Mouse (Mus musculus) MEL (cell line): ENCODE measurements around the gene Actr8. TPM values are rescaled to one million over a fixed set of nuclear protein-coding genes. Genes with fewer than 3 reads are reported as not detected.

Source experiments
- DNase-seq: peaks from one replicate; pipeline ENCODE4 v3.0.0; 2011; ENCODE audit warnings: low read depth, low spot score
- H3K27ac ChIP-seq: 2 replicates; pipeline ENCODE4 v1.5.1; 2012; ENCODE audit warnings: low read depth, mild to moderate bottlenecking, control low read depth, low read length, moderate library complexity; ENCODE audit not compliant: control insufficient read depth
- H3K27me3 ChIP-seq, 2 experiments: fragments of 150-350 bp in 1 of 2; sonication (generic) in 1 of 2; 2 replicates each; pipeline ENCODE4 v1.6.1; 2012; ENCODE audit warnings: low read length in 2 of 2, mild to moderate bottlenecking in 2 of 2, improper control_type of control experiment in 1 of 2, moderate library complexity in 1 of 2; ENCODE audit not compliant: insufficient read depth in 2 of 2, control insufficient read depth in 1 of 2
- H3K36me3 ChIP-seq, 2 experiments: 2 replicates each; pipeline ENCODE4 v1.6.1; 2012 to 2014; ENCODE audit warnings: low read length in 2 of 2, improper control_type of control experiment in 1 of 2, inconsistent platforms in 1 of 2, mild to moderate bottlenecking in 1 of 2; ENCODE audit not compliant: insufficient read depth in 2 of 2, control insufficient read depth in 1 of 2
- H3K4me1 ChIP-seq, 2 experiments: fragments of 150-350 bp in 1 of 2; sonication (generic) in 1 of 2; 2 replicates each; pipeline ENCODE4 v1.6.1; 2012; ENCODE audit warnings: low read length in 2 of 2, improper control_type of control experiment in 1 of 2, mild to moderate bottlenecking in 1 of 2; ENCODE audit not compliant: insufficient read depth in 2 of 2, control insufficient read depth in 1 of 2
- H3K4me3 ChIP-seq, 2 experiments: fragments of 150-350 bp in 1 of 2; sonication (generic) in 1 of 2; 2 replicates each; pipeline ENCODE4 v1.5.1; 2012; ENCODE audit warnings: low read depth in 2 of 2, low read length in 2 of 2, mild to moderate bottlenecking in 2 of 2, moderate library complexity in 2 of 2, control low read depth in 1 of 2, improper control_type of control experiment in 1 of 2; ENCODE audit not compliant: control insufficient read depth in 1 of 2, insufficient read depth in 1 of 2
- H3K79me2 ChIP-seq: 2 replicates; pipeline ENCODE4 v1.6.1; 2012; ENCODE audit warnings: mild to moderate bottlenecking, low read length, moderate library complexity; ENCODE audit not compliant: control insufficient read depth, poor library complexity, insufficient read depth
- H3K9ac ChIP-seq: 2 replicates; pipeline ENCODE4 v1.6.1; 2012; ENCODE audit warnings: low read depth, mild to moderate bottlenecking, control low read depth, low read length, moderate library complexity; ENCODE audit not compliant: control insufficient read depth, poor library complexity, severe bottlenecking
- H3K9me3 ChIP-seq: fragments of 150-350 bp; sonication (generic); replicated peaks from 2 replicates; pipeline ENCODE4 v1.6.1; 2012; ENCODE audit warnings: mild to moderate bottlenecking, low read length, improper control_type of control experiment, moderate library complexity; ENCODE audit not compliant: insufficient read depth
- CHD1 ChIP-seq: IDR thresholded peaks from 2 replicates; pipeline ENCODE4 v1.6.1; 2012; ENCODE audit warnings: low read depth, mild to moderate bottlenecking, inconsistent platforms, low read length, improper control_type of control experiment
- ELF1 ChIP-seq: IDR thresholded peaks from 2 replicates; pipeline ENCODE4 v1.6.1; 2014; ENCODE audit warnings: low read depth, mild to moderate bottlenecking, inconsistent platforms, low read length, improper control_type of control experiment, moderate library complexity
- EP300 ChIP-seq, 2 experiments: IDR thresholded peaks; 2 replicates each; pipeline ENCODE4 v1.6.1; 2011; ENCODE audit warnings: improper control_type of control experiment in 2 of 2, low read length in 2 of 2, low read depth in 1 of 2, mild to moderate bottlenecking in 1 of 2
- ETS1 ChIP-seq: IDR thresholded peaks from 2 replicates; pipeline ENCODE4 v1.6.1; 2012; ENCODE audit warnings: low read depth, mild to moderate bottlenecking, inconsistent platforms, low read length, improper control_type of control experiment, moderate library complexity
- MAFK ChIP-seq: IDR thresholded peaks from 2 replicates; pipeline ENCODE4 v1.6.1; 2011; ENCODE audit warnings: low read depth, mild to moderate bottlenecking, low read length, improper control_type of control experiment, borderline replicate concordance
- MAZ ChIP-seq: IDR thresholded peaks from 2 replicates; pipeline ENCODE4 v1.6.1; 2012; ENCODE audit warnings: low read depth, mild to moderate bottlenecking, inconsistent platforms, low read length, improper control_type of control experiment
- MXI1 ChIP-seq: IDR thresholded peaks from 2 replicates; pipeline ENCODE4 v1.6.1; 2011; ENCODE audit warnings: mild to moderate bottlenecking, low read depth, low read length, improper control_type of control experiment
- MYC ChIP-seq: IDR thresholded peaks from 2 replicates; pipeline ENCODE4 v1.6.1; 2011; ENCODE audit warnings: low read depth, mild to moderate bottlenecking, low read length, improper control_type of control experiment, moderate library complexity
- POLR2A ChIP-seq, 2 experiments: IDR thresholded peaks; 2 replicates each; pipeline ENCODE4 v1.6.1; 2011 to 2012; ENCODE audit warnings: low read length in 2 of 2, mild to moderate bottlenecking in 2 of 2, control low read depth in 1 of 2, improper control_type of control experiment in 1 of 2, low read depth in 1 of 2, moderate library complexity in 1 of 2; ENCODE audit not compliant: control insufficient read depth in 1 of 2, insufficient read depth in 1 of 2, poor library complexity in 1 of 2
- RAD21 ChIP-seq: IDR thresholded peaks from 2 replicates; pipeline ENCODE4 v1.6.1; 2011; ENCODE audit warnings: mild to moderate bottlenecking, low read depth, low read length, improper control_type of control experiment
- RCOR1 ChIP-seq: IDR thresholded peaks from 2 replicates; pipeline ENCODE4 v1.6.1; 2012; ENCODE audit warnings: low read depth, mild to moderate bottlenecking, inconsistent platforms, low read length, improper control_type of control experiment
- SIN3A ChIP-seq: IDR thresholded peaks from 2 replicates; pipeline ENCODE4 v1.6.1; 2012; ENCODE audit warnings: low read length, improper control_type of control experiment, inconsistent platforms
- TCF12 ChIP-seq: IDR thresholded peaks from 2 replicates; pipeline ENCODE4 v1.6.1; 2014; ENCODE audit warnings: low read depth, mild to moderate bottlenecking, inconsistent platforms, low read length, improper control_type of control experiment, moderate library complexity
- UBTF ChIP-seq: IDR thresholded peaks from 2 replicates; pipeline ENCODE4 v1.6.1; 2012; ENCODE audit warnings: low read depth, mild to moderate bottlenecking, inconsistent platforms, low read length, improper control_type of control experiment, moderate library complexity, borderline replicate concordance; ENCODE audit not compliant: insufficient read depth
- ZC3H11A ChIP-seq: IDR thresholded peaks from 2 replicates; pipeline ENCODE4 v1.6.1; 2012; ENCODE audit warnings: low read depth, mild to moderate bottlenecking, inconsistent platforms, low read length, improper control_type of control experiment
- ZKSCAN1 ChIP-seq: IDR thresholded peaks from 2 replicates; pipeline ENCODE4 v1.6.1; 2012; ENCODE audit warnings: low read depth, mild to moderate bottlenecking, inconsistent platforms, low read length, improper control_type of control experiment, moderate library complexity
- ZNF384 ChIP-seq: IDR thresholded peaks from 2 replicates; pipeline ENCODE4 v1.6.1; 2012; ENCODE audit warnings: low read depth, mild to moderate bottlenecking, inconsistent platforms, low read length, improper control_type of control experiment
- polyA plus RNA-seq, 2 experiments: library from polyadenylated mRNA; stranded (reverse) in 1 of 2; unstranded in 1 of 2; fragments of >175 nt in 1 of 2; fragments of >200 nt in 1 of 2; gene quantifications; 2 replicates each; pipeline versions ENCODE4 v1.2.1 to v1.2.4; 2012; ENCODE audit warnings: low replicate concordance in 2 of 2, low read depth in 1 of 2; ENCODE audit not compliant: insufficient read length in 2 of 2, insufficient read depth in 1 of 2, missing spikeins in 1 of 2
- total RNA-seq: library from RNA; depleted of rRNA; stranded (reverse); fragments of 300-350 nt; gene quantifications from 2 replicates; pipeline ENCODE4 v1.2.3, GENCODE M21; 2012

Gene Actr8
- total and polyA plus RNA-seq, 3 experiments = 31.0 to 36.4 TPM; not detected in 1

DNA sequence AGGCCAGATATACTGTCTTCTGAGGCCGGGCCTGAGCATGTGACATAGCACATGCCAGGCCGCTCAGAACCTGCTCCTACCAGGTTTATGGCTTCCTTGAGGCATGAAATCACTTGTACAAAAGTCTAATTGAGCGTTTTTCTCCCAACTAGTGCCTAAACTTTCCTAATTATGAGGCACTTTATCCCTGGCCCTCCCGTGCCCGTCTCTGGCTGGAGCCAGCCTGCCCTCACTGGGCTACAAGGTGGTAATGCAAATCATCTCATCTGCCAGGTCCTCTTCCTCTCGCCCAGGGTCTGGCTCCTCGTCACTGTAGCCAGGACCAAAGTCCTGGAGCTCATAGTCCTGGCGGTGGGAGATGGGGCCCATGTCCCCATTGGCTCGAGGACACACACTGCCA, 63.7 kb downstream of the Actr8 start:
- DNase-seq = no peak
- Histone ChIP-seq H3K27ac (no peak overlapping the region), H3K9ac (no peak overlapping the region), H3K36me3 (no peaks in the 10 kb centered on the region), H3K4me1 (peaks cover 0 to 2% of the 10 kb centered on the region in 2 experiments; a peak in 1 of 4 replicates)
- TF ChIP-seq TCF12 (no peak), ETS1 (no peak), ZC3H11A (no peak), MAFK (no peak), RCOR1 (no peak), ELF1 (no peak), MYC (no peak), SIN3A (no peak), CHD1 (no peak), MAZ (no peak), POLR2A (IDR thresholded peaks at IDR 0.05; ENCODE audit: control insufficient read depth in 1 of 2, insufficient read depth in 1 of 2, low read depth in 1 of 2, low read length in 2 of 2, poor library complexity in 1 of 2) (no peak), EP300 (IDR thresholded peaks at IDR 0.05; ENCODE audit: low read depth in 1 of 2, low read length in 2 of 2) (no peak), MXI1 (no peak), ZKSCAN1 (no peak), UBTF (no peak), RAD21 (no peak)
- TF ChIP-seq, all 39 proteins: peak for 0
- H3K27me3 ChIP-seq = no peaks in the 10 kb centered on the region
- no peak overlapping the region for H3K4me3 ChIP-seq
- H3K9me3 ChIP-seq = no peaks in the 10 kb centered on the region
- H3K79me2 ChIP-seq = no peaks in the 10 kb centered on the region

DNA sequence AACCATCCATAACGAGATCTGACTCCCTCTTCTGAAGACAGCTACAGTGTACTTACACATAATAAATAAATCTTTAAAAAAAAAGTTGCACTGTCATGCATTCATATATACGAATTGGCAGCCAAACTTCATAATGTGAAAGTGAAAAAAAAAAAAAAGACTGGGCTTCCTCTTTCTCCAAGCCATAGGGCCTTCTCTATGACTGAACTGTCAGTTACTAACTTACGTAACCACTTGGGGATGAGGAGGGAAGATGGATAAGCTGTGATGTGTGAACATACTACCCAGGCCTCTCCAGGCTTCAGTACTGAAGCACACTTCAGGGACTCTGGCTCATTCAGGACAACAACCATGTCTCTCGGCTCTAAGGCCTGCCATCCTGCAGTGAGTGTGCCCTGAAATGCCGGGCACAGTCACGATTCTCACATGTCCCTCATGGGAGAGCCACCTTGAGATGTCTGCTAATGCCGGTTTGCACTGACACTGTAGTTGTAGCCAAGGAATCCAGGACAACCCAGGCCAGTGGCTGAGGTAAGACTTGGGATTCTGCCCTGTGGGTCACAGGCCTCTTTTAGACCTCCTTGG, 65.3 kb downstream of the Actr8 start:
- H3K4me1 ChIP-seq = peaks cover 0 to 2% of the 10 kb centered on the region in 2 experiments; a peak in 1 of 4 replicates
- no peaks in the 10 kb centered on the region for H3K79me2 ChIP-seq
- no peak for DNase-seq
- TF ChIP-seq CHD1 = no peak
- peak; percentile 63 for TF ChIP-seq ZNF384
- no peaks in the 10 kb centered on the region for H3K27me3 ChIP-seq
- no peak overlapping the region for H3K9ac ChIP-seq
- H3K9me3 ChIP-seq = no peaks in the 10 kb centered on the region
- no peak overlapping the region for H3K4me3 ChIP-seq
- no peaks in the 10 kb centered on the region for H3K36me3 ChIP-seq
- H3K27ac ChIP-seq = no peak overlapping the region
